Mouse (Mus musculus) heart, embryonic 16.5 days (tissue): ENCODE measurements around the gene Ctcf. TPM values are rescaled to one million over a fixed set of nuclear protein-coding genes. Genes with fewer than 3 reads are reported as not detected.
"Not testable (repeated sequence)": the region's sequence is repeated elsewhere in the genome, so short reads cannot be mapped to it uniquely, and the experiment has no call there.

Experiments
- ATAC-seq: fragments of 200-750 bp; cut with Nextera tagmentation; replicated peaks from 2 replicates; pipeline ENCODE4 v1.8.0; 2017; ENCODE audit warnings: moderate number of reproducible peaks; ENCODE audit not compliant: insufficient read depth, low FRiP score; ENCODE audit errors: extremely low read depth
- H3K27ac ChIP-seq: fragments of 300-500 bp; sonication (generic); 2 replicates; pipeline ENCODE4 v1.5.1; 2014; ENCODE audit warnings: mild to moderate bottlenecking, low read length, control low read depth, moderate library complexity
- H3K27me3 ChIP-seq: fragments of 300-500 bp; sonication (generic); 2 replicates; pipeline ENCODE4 v1.6.1; 2014; ENCODE audit warnings: low read length, mixed read lengths; ENCODE audit not compliant: control insufficient read depth, insufficient read depth
- H3K36me3 ChIP-seq: fragments of 300-500 bp; sonication (generic); 2 replicates; pipeline ENCODE4 v1.6.1; 2014; ENCODE audit not compliant: control insufficient read depth, insufficient read depth
- H3K4me1 ChIP-seq: fragments of 300-500 bp; sonication (generic); 2 replicates; pipeline ENCODE4 v1.6.1; 2014; ENCODE audit warnings: low read length, mixed read lengths; ENCODE audit not compliant: control insufficient read depth, insufficient read depth
- H3K4me2 ChIP-seq: fragments of 300-500 bp; sonication (generic); 2 replicates; pipeline ENCODE4 v1.6.1; 2014; ENCODE audit warnings: low read depth, mild to moderate bottlenecking, control low read depth, low read length
- H3K4me3 ChIP-seq: fragments of 300-500 bp; sonication (generic); 2 replicates; pipeline ENCODE4 v1.5.1; 2014; ENCODE audit warnings: mild to moderate bottlenecking, control low read depth, low read length
- H3K9ac ChIP-seq: fragments of 300-500 bp; sonication (generic); 2 replicates; pipeline ENCODE4 v1.6.1; 2014; ENCODE audit warnings: low read length, control low read depth
- H3K9me3 ChIP-seq: fragments of 300-500 bp; sonication (generic); replicated peaks from 2 replicates; pipeline ENCODE4 v1.6.1; 2016; ENCODE audit warnings: low read length; ENCODE audit not compliant: control insufficient read depth
- WGBS: fragments of 180-500 bp; shearing (Covaris S2); extraction: QIAGEN DNeasy Blood & Tissue Kit; methylation state at CpG from one replicate; pipeline ENCODE4 v1.1.7; 2014; 5-methylcytosine and 5-hydroxymethylcytosine counted together
- polyA plus RNA-seq: library from polyadenylated mRNA; unstranded; fragments of >200 nt; fragmentation: Nextera tagmentation; extraction: Ambion mirVana; gene quantifications from 2 replicates; pipeline ENCODE4 v1.2.1, GENCODE M21; 2015

Ctcf gene
- 72.1 and 80.0 TPM in 2 replicates for polyA plus RNA-seq

- Histone ChIP-seq H3K27ac (peak within 1 kb of the TSS; percentile 100), H3K36me3 (no peaks in the 10 kb centered on the region), H3K9me3 (no peaks in the 10 kb centered on the region), H3K4me3 (peak within 1 kb of the TSS; percentile 81), H3K9ac (peak within 1 kb of the TSS; percentile 96), H3K4me2 (peak within 1 kb of the TSS; percentile 90), H3K4me1 (peaks cover 27% of the 10 kb centered on the region), H3K27me3 (no peaks in the 10 kb centered on the region)
- under 1% methylated on average over 112 of the region's 126 CpGs for WGBS
- peak; percentile 90 for ATAC-seq
Measured at GRCm38 (mm10) chr8:105636018-105636962, at the start of gene Ctcf. TSS of gene Ctcf (plus strand) at chr8:105636568.

DNA sequence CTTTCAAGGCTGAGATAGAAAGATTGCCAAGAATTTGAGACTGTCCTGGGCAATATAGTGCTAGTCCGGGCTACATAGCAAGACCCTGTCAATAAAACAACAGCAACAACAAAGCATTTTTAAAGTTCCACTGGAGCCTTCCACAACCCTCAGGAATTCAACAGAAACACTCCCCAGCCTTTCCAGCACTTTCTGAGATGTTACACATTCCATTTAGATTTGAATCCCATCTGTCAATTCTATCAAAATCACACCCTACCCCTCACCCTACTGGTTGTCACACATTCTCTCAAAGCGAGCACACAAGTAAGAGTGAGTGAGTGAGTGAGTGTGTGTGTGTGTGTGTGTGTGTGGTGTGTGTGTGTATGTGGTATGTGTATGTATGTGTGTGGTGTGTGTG lies 43.9 kb upstream of the Ctcf start:
- Histone ChIP-seq H3K27me3 (no peaks in the 10 kb centered on the region), H3K27ac (no peak overlapping the region), H3K9me3 (no peaks in the 10 kb centered on the region), H3K4me1 (peaks cover 9% of the 10 kb centered on the region; the same call in 1 of the 2 replicates), H3K36me3 (no peaks in the 10 kb centered on the region), H3K9ac (no peak overlapping the region), H3K4me2 (no peak overlapping the region), H3K4me3 (no peak overlapping the region)
- ATAC-seq: no peak
- WGBS: 70% methylated on average over 2 of the region's 2 CpGs

- Histone ChIP-seq H3K9ac (peak overlapping the region; percentile 49), H3K4me1 (peaks cover 9% of the 10 kb centered on the region; the same call in 1 of the 2 replicates), H3K36me3 (no peaks in the 10 kb centered on the region), H3K9me3 (no peaks in the 10 kb centered on the region), H3K27ac (peak overlapping the region; percentile 61), H3K4me2 (peak overlapping the region; percentile 49), H3K4me3 (peak overlapping the region; percentile 23), H3K27me3 (no peaks in the 10 kb centered on the region)
- WGBS: 14% methylated on average over 15 of the region's 15 CpGs
- peak; percentile 50 for ATAC-seq
Measured at GRCm38 (mm10) chr8:105593859-105594258, 42.5 kb upstream of the Ctcf start.

GRCm38 (mm10) chr8:105594451-105595242 lies 41.7 kb upstream of the Ctcf start:
- no peak for ATAC-seq
- peaks cover 9% of the 10 kb centered on the region; the same call in 1 of the 2 replicates for H3K4me1 ChIP-seq
- no peaks in the 10 kb centered on the region for H3K27me3 ChIP-seq
- H3K36me3 ChIP-seq: no peaks in the 10 kb centered on the region
- H3K4me3 ChIP-seq: peak overlapping the region; percentile 23
- peak overlapping the region; percentile 26 for H3K9ac ChIP-seq
- peak overlapping the region; percentile 38 for H3K27ac ChIP-seq
- WGBS: 70% methylated on average over 18 of the region's 18 CpGs
- no peaks in the 10 kb centered on the region for H3K9me3 ChIP-seq
- peak overlapping the region; percentile 49 for H3K4me2 ChIP-seq

DNA sequence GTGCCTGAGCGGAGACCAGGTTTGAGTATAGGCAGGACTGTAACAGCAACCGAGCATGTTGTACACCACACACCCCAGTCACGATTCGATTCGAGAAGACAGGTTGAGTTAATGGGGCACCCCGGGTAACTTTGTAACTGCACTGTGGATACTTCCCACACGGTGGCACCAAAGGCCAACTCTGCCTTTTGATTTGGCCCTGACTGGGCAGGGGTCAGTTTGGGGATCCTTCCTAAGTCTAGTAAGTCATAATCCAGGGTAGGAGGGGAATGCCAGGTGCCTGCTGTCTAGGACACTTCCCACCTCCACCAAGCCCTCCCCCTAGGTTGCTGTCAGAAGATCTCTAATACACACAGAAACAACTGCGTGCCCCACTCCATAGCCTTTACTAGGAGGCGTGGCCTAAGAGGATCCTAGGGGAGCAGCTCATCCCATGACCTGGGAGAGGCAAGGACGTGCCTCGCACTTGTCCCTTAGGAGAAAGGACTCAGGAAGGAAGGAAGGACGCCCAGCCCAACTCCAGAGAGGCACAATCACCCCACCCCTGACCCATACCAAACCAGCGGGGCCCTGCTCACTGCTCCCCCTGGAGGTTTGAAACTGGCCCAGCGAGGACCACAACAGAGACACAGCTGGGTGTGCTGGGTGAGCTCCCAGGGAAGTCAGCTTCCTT lies 39.9 kb upstream of the Ctcf start:
- Histone ChIP-seq H3K9ac (no peak overlapping the region; the same call in 1 of the 2 replicates), H3K27me3 (no peaks in the 10 kb centered on the region), H3K4me1 (peaks cover 9% of the 10 kb centered on the region; the same call in 1 of the 2 replicates), H3K9me3 (no peaks in the 10 kb centered on the region), H3K36me3 (no peaks in the 10 kb centered on the region), H3K4me2 (peak overlapping the region; percentile 64), H3K4me3 (peak overlapping the region; percentile 41), H3K27ac (0 out of 2 replicates have a peak overlapping the region, but pooled peaks have one; percentile 30)
- peak; percentile 80 for ATAC-seq
- 9% methylated on average over 14 of the region's 14 CpGs for WGBS

DNA sequence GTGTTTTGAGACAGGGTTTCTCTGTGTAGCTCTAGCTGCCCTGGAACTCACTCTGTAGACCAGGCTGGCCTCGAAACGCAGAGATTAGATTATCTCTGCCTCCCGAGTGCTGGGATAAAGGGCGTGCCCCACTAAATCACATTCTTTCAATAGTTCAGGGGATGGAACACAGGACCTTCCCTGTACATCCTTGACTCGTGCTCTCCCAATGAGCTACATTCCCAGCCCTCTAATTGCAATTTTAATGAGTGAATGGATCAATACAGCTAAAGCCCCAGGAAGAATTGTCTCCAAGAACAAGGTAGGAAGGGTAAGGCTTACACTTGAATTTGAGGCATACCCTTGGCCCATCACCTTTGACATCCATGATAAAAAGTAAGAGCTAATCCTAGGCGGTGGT lies 37.6 kb upstream of the Ctcf start:
- H3K4me1 ChIP-seq: peaks cover 9% of the 10 kb centered on the region; the same call in 1 of the 2 replicates
- WGBS: 53% methylated on average over 6 of the region's 6 CpGs
- H3K9ac ChIP-seq: no peak overlapping the region
- H3K36me3 ChIP-seq: no peaks in the 10 kb centered on the region
- H3K27me3 ChIP-seq: no peaks in the 10 kb centered on the region
- H3K9me3 ChIP-seq: no peaks in the 10 kb centered on the region
- ATAC-seq: no peak
- H3K4me2 ChIP-seq: no peak overlapping the region
- H3K4me3 ChIP-seq: no peak overlapping the region
- no peak overlapping the region for H3K27ac ChIP-seq

DNA sequence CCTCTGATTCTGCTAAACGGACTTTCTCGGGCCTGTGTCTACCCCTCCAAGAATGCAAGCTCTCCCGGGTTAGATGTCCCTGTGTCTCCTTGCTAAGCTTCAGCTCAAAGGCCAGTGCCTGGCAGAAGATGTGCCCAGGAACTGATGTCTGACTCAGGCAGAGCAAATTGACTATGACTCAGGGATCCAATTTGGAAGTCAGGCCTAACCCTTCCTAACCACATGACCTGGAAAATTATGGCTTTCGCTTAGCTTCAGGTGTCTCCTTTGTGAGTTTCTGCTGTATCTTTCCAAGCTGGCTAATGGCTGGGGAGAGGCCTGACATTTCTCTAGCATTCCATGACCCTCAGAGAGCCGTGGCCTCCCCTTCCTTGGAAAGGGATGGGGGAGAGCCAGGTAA lies 35.1 kb upstream of the Ctcf start:
- H3K36me3 ChIP-seq: no peaks in the 10 kb centered on the region
- no peak for ATAC-seq
- H3K4me2 ChIP-seq: no peak overlapping the region
- H3K4me1 ChIP-seq: peaks cover 12% of the 10 kb centered on the region
- H3K27me3 ChIP-seq: no peaks in the 10 kb centered on the region
- no peak overlapping the region for H3K9ac ChIP-seq
- no peaks in the 10 kb centered on the region for H3K9me3 ChIP-seq
- 62% methylated on average over 5 of the region's 5 CpGs for WGBS
- no peak overlapping the region for H3K27ac ChIP-seq
- H3K4me3 ChIP-seq: no peak overlapping the region

DNA sequence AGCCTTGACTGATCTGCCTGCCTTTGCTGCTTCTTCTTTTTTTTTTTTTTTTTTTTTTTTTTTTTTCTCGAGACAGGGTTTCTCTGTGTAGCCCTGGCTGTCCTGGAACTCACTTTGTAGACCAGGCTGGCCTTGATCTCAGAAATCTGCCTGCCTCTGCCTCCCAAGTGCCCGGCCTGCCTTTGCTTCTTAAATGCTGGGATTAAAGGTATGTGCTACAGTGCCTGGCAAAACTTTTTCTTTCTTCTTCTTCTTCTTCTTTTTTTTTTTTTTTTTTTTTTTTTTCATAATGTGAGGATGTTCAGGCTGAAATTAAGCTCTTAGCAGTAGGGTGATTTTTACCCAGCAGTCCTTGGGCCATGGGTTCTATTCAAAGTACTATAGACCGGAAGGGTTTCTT lies 33.8 kb upstream of the Ctcf start:
- H3K4me1 ChIP-seq: peaks cover 14% of the 10 kb centered on the region
- H3K9me3 ChIP-seq, ATAC-seq, H3K4me2 ChIP-seq, H3K36me3 ChIP-seq, H3K9ac ChIP-seq, H3K4me3 ChIP-seq, H3K27ac ChIP-seq, H3K27me3 ChIP-seq: not testable (repeated sequence)
- 66% methylated on average over 3 of the region's 3 CpGs for WGBS
